Mouse (Mus musculus): ENCODE results near the gene Hoxb6. TPM values are rescaled to one million over a fixed set of nuclear protein-coding genes. Genes with fewer than 3 reads are reported as not detected.

Gene Hoxb6
- polyA plus RNA-seq, 1 experiment from 2014 or later: not detected

- H3K9me3 ChIP-seq (ENCODE audit: control insufficient read depth, low read length): no peaks in the 10 kb centered on the region
- no peaks in the 10 kb centered on the region for H3K36me3 ChIP-seq (ENCODE audit: control insufficient read depth, insufficient read depth, low read length)
- peaks cover 0 to 4% of the 10 kb centered on the region in 2 experiments; a peak in 2 of 4 replicates for H3K4me1 ChIP-seq (ENCODE audit: control insufficient read depth in 2 of 2, insufficient read depth in 2 of 2, low read length in 2 of 2)
- 12% methylated on average over 4 of the region's 4 CpGs for WGBS
- no peak overlapping the region for H3K9ac ChIP-seq (ENCODE audit: low read length)
- peak overlapping the region; percentile 58 for H3K4me2 ChIP-seq (ENCODE audit: low read length)
- ATAC-seq (ENCODE audit: insufficient number of reproducible peaks, insufficient read depth, low FRiP score, low read depth): no peak
- no peak overlapping the region for H3K4me3 ChIP-seq (ENCODE audit: control insufficient read depth in 1 of 2, insufficient read depth in 1 of 2, low read depth in 1 of 2, low read length in 2 of 2)
- H3K27me3 ChIP-seq (ENCODE audit: control insufficient read depth, insufficient read depth, low read length): peaks cover 97% of the 10 kb centered on the region
- H3K27ac ChIP-seq (replicated peaks in 1 of 2; ENCODE audit: control insufficient read depth in 1 of 2, insufficient read depth in 1 of 2, low read depth in 2 of 2, low read length in 2 of 2): no peak overlapping the region
Measured at GRCm38 (mm10) chr11:96342576-96342930, 50.3 kb downstream of the Hoxb6 start.

- H3K4me1 ChIP-seq (ENCODE audit: control insufficient read depth in 2 of 2, insufficient read depth in 2 of 2, low read length in 2 of 2): peaks cover 0 to 4% of the 10 kb centered on the region in 2 experiments; a peak in 2 of 4 replicates
- H3K4me2 ChIP-seq (ENCODE audit: low read length): no peak overlapping the region
- 59% methylated on average over 2 of the region's 2 CpGs for WGBS
- no peaks in the 10 kb centered on the region for H3K36me3 ChIP-seq (ENCODE audit: control insufficient read depth, insufficient read depth, low read length)
- no peak overlapping the region for H3K9ac ChIP-seq (ENCODE audit: low read length)
- peaks cover 97% of the 10 kb centered on the region for H3K27me3 ChIP-seq (ENCODE audit: control insufficient read depth, insufficient read depth, low read length)
- H3K27ac ChIP-seq (replicated peaks in 1 of 2; ENCODE audit: control insufficient read depth in 1 of 2, insufficient read depth in 1 of 2, low read depth in 2 of 2, low read length in 2 of 2): no peak overlapping the region
- ATAC-seq (ENCODE audit: insufficient number of reproducible peaks, insufficient read depth, low FRiP score, low read depth): no peak
- no peak overlapping the region for H3K4me3 ChIP-seq (ENCODE audit: control insufficient read depth in 1 of 2, insufficient read depth in 1 of 2, low read depth in 1 of 2, low read length in 2 of 2)
- H3K9me3 ChIP-seq (ENCODE audit: control insufficient read depth, low read length): no peaks in the 10 kb centered on the region
Measured at GRCm38 (mm10) chr11:96343206-96343745, 51.0 kb downstream of the Hoxb6 start.

GRCm38 (mm10) chr11:96344061-96344877, 52.0 kb downstream of the Hoxb6 start:
- H3K4me3 ChIP-seq (ENCODE audit: control insufficient read depth in 1 of 2, insufficient read depth in 1 of 2, low read depth in 1 of 2, low read length in 2 of 2): no peak overlapping the region
- no peaks in the 10 kb centered on the region for H3K36me3 ChIP-seq (ENCODE audit: control insufficient read depth, insufficient read depth, low read length)
- no peak overlapping the region for H3K27ac ChIP-seq (replicated peaks in 1 of 2; ENCODE audit: control insufficient read depth in 1 of 2, insufficient read depth in 1 of 2, low read depth in 2 of 2, low read length in 2 of 2)
- 16% methylated on average over 39 of the region's 40 CpGs for WGBS
- ATAC-seq (ENCODE audit: insufficient number of reproducible peaks, insufficient read depth, low FRiP score, low read depth): no peak
- H3K9ac ChIP-seq (ENCODE audit: low read length): no peak overlapping the region
- H3K4me1 ChIP-seq (ENCODE audit: control insufficient read depth in 2 of 2, insufficient read depth in 2 of 2, low read length in 2 of 2): peaks cover 0 to 4% of the 10 kb centered on the region in 2 experiments; a peak in 2 of 4 replicates
- no peaks in the 10 kb centered on the region for H3K9me3 ChIP-seq (ENCODE audit: control insufficient read depth, low read length)
- H3K4me2 ChIP-seq (ENCODE audit: low read length): no peak overlapping the region
- H3K27me3 ChIP-seq (ENCODE audit: control insufficient read depth, insufficient read depth, low read length): peaks cover 97% of the 10 kb centered on the region

DNA sequence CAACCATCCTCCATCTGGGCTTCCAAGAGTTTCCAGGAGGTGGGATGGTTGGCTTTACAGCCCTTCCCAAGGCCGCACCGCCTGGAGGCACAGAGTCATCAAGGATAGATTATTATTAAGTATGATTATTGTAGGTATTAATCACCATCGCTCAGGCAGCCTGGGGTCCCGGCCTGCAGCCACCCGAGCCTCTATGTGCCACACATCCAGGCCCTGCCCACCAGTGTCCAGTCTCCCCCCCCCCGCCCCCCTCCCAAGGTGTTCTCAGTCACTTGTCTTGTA, 52.5 kb downstream of the Hoxb6 start:
- Histone ChIP-seq H3K27me3 (ENCODE audit: control insufficient read depth, insufficient read depth, low read length) (peaks cover 97% of the 10 kb centered on the region), H3K4me2 (ENCODE audit: low read length) (no peak overlapping the region), H3K27ac (replicated peaks in 1 of 2; ENCODE audit: control insufficient read depth in 1 of 2, insufficient read depth in 1 of 2, low read depth in 2 of 2, low read length in 2 of 2) (no peak overlapping the region), H3K4me3 (ENCODE audit: control insufficient read depth in 1 of 2, insufficient read depth in 1 of 2, low read depth in 1 of 2, low read length in 2 of 2) (no peak overlapping the region), H3K9ac (ENCODE audit: low read length) (no peak overlapping the region), H3K4me1 (ENCODE audit: control insufficient read depth in 2 of 2, insufficient read depth in 2 of 2, low read length in 2 of 2) (peaks cover 0 to 4% of the 10 kb centered on the region in 2 experiments; a peak in 2 of 4 replicates), H3K9me3 (ENCODE audit: control insufficient read depth, low read length) (no peaks in the 10 kb centered on the region), H3K36me3 (ENCODE audit: control insufficient read depth, insufficient read depth, low read length) (no peaks in the 10 kb centered on the region)
- 18% methylated on average over 6 of the region's 6 CpGs for WGBS
- no peak for ATAC-seq (ENCODE audit: insufficient number of reproducible peaks, insufficient read depth, low FRiP score, low read depth)

GRCm38 (mm10) chr11:96345220-96345892, 53.1 kb downstream of the Hoxb6 start:
- H3K4me3 ChIP-seq (ENCODE audit: control insufficient read depth in 1 of 2, insufficient read depth in 1 of 2, low read depth in 1 of 2, low read length in 2 of 2): peak overlapping the region; percentile 18 to 33; a peak in 3 of 4 replicates
- H3K36me3 ChIP-seq (ENCODE audit: control insufficient read depth, insufficient read depth, low read length): no peaks in the 10 kb centered on the region
- 6% methylated on average over 35 of the region's 56 CpGs for WGBS
- no peak overlapping the region for H3K9ac ChIP-seq (ENCODE audit: low read length)
- peaks cover 0 to 4% of the 10 kb centered on the region in 2 experiments; a peak in 2 of 4 replicates for H3K4me1 ChIP-seq (ENCODE audit: control insufficient read depth in 2 of 2, insufficient read depth in 2 of 2, low read length in 2 of 2)
- peak overlapping the region; percentile 64 for H3K4me2 ChIP-seq (ENCODE audit: low read length)
- H3K27me3 ChIP-seq (ENCODE audit: control insufficient read depth, insufficient read depth, low read length): peaks cover 97% of the 10 kb centered on the region
- H3K9me3 ChIP-seq (ENCODE audit: control insufficient read depth, low read length): no peaks in the 10 kb centered on the region
- ATAC-seq (ENCODE audit: insufficient number of reproducible peaks, insufficient read depth, low FRiP score, low read depth): no peak
- H3K27ac ChIP-seq (replicated peaks in 1 of 2; ENCODE audit: control insufficient read depth in 1 of 2, insufficient read depth in 1 of 2, low read depth in 2 of 2, low read length in 2 of 2): no peak overlapping the region

DNA sequence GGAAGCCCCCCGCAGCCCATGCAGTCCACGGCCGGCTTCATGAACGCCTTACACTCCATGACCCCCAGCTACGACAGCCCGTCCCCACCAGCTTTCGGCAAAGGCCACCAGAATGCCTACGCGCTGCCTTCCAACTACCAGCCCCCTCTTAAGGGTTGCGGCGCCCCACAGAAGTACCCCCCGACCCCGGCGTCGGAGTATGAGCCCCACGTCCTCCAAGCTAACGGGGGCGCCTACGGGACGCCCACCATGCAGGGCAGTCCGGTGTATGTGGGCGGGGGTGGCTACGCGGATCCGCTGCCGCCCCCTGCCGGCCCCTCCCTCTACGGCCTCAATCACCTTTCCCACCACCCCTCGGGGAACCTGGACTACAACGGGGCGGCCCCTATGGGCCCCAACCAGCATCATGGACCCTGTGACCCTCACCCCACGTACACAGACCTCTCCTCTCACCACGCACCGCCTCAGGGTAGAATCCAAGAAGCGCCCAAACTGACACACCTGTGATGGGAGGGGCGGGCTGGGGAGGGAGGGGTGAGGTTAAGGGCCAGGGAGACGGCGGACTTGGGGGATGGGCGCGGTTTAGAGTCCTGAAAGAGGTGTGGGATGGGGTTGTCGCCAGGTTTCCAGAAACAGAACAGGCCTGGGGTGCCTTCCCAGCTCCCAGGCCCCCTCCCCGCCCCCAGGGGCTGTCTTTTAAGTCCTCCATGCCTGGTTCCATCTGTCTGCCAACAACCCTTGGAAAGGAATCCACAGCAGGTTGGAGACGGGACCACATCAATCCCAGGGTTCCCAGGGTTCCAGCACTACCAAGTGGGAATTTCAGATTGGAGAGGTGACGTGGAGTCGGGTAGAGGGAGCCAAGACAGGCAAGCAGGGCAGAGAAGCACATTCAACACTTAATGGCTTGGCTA, 53.9 kb downstream of the Hoxb6 start:
- H3K9me3 ChIP-seq (ENCODE audit: control insufficient read depth, low read length): no peaks in the 10 kb centered on the region
- peak overlapping the region; percentile 64 for H3K4me2 ChIP-seq (ENCODE audit: low read length)
- WGBS: 5% methylated on average over 45 of the region's 45 CpGs
- no peaks in the 10 kb centered on the region for H3K36me3 ChIP-seq (ENCODE audit: control insufficient read depth, insufficient read depth, low read length)
- no peak for ATAC-seq (ENCODE audit: insufficient number of reproducible peaks, insufficient read depth, low FRiP score, low read depth)
- H3K4me3 ChIP-seq (ENCODE audit: control insufficient read depth in 1 of 2, insufficient read depth in 1 of 2, low read depth in 1 of 2, low read length in 2 of 2): peak overlapping the region; percentile 18 to 33; a peak in 2 of 4 replicates
- no peak overlapping the region for H3K27ac ChIP-seq (replicated peaks in 1 of 2; ENCODE audit: control insufficient read depth in 1 of 2, insufficient read depth in 1 of 2, low read depth in 2 of 2, low read length in 2 of 2)
- peaks cover 0 to 4% of the 10 kb centered on the region in 2 experiments; a peak in 2 of 4 replicates for H3K4me1 ChIP-seq (ENCODE audit: control insufficient read depth in 2 of 2, insufficient read depth in 2 of 2, low read length in 2 of 2)
- peaks cover 97% of the 10 kb centered on the region for H3K27me3 ChIP-seq (ENCODE audit: control insufficient read depth, insufficient read depth, low read length)
- no peak overlapping the region for H3K9ac ChIP-seq (ENCODE audit: low read length)

GRCm38 (mm10) chr11:96346916-96347520, 54.7 kb downstream of the Hoxb6 start:
- Histone ChIP-seq H3K27me3 (ENCODE audit: control insufficient read depth, insufficient read depth, low read length) (peaks cover 97% of the 10 kb centered on the region), H3K27ac (replicated peaks in 1 of 2; ENCODE audit: control insufficient read depth in 1 of 2, insufficient read depth in 1 of 2, low read depth in 2 of 2, low read length in 2 of 2) (no peak overlapping the region), H3K36me3 (ENCODE audit: control insufficient read depth, insufficient read depth, low read length) (no peaks in the 10 kb centered on the region), H3K9ac (ENCODE audit: low read length) (no peak overlapping the region), H3K9me3 (ENCODE audit: control insufficient read depth, low read length) (no peaks in the 10 kb centered on the region), H3K4me3 (ENCODE audit: control insufficient read depth in 1 of 2, insufficient read depth in 1 of 2, low read depth in 1 of 2, low read length in 2 of 2) (no peak overlapping the region), H3K4me1 (ENCODE audit: control insufficient read depth in 2 of 2, insufficient read depth in 2 of 2, low read length in 2 of 2) (peaks cover 0 to 1% of the 10 kb centered on the region in 2 experiments; a peak in 2 of 4 replicates), H3K4me2 (ENCODE audit: low read length) (no peak overlapping the region)
- WGBS: 61% methylated on average over 5 of the region's 5 CpGs
- ATAC-seq (ENCODE audit: insufficient number of reproducible peaks, insufficient read depth, low FRiP score, low read depth): no peak
